Mouse (Mus musculus) gastrocnemius, adult 2 months (tissue): ENCODE results near the gene Tbl1xr1. TPM values are rescaled to one million over a fixed set of nuclear protein-coding genes. Genes with fewer than 3 reads are reported as not detected.

ENCODE experiments used
- DNase-seq: peaks from one replicate; pipeline ENCODE4 v3.0.0; 2022
- H3K27ac ChIP-seq: fragments of 200-600 bp; 2 replicates; pipeline ENCODE4 v1.8.1; 2022; ENCODE audit warnings: mild to moderate bottlenecking
- H3K4me3 ChIP-seq: fragments of 200-600 bp; 2 replicates; pipeline ENCODE4 v1.8.1; 2022; ENCODE audit warnings: mild to moderate bottlenecking, moderate library complexity
- CTCF ChIP-seq: fragments of 200-600 bp; IDR thresholded peaks from 2 replicates; pipeline ENCODE4 v1.8.1; 2022; ENCODE audit warnings: antibody characterized with exemption, mild to moderate bottlenecking, moderate library complexity
- intact Hi-C: fragments of 180-260 bp; cut with DNase I; formaldehyde crosslinking; loops from one replicate; pipeline ENCODE4 v1.15.1; 2025
- total RNA-seq, 2 experiments: library from RNA; stranded (reverse); gene quantifications; 2 replicates each; pipeline ENCODE4 v1.2.3; 2021

The Tbl1xr1 gene
- total RNA-seq, 2 experiments from 2014 or later: 53.6 to 66.5 TPM

DNA sequence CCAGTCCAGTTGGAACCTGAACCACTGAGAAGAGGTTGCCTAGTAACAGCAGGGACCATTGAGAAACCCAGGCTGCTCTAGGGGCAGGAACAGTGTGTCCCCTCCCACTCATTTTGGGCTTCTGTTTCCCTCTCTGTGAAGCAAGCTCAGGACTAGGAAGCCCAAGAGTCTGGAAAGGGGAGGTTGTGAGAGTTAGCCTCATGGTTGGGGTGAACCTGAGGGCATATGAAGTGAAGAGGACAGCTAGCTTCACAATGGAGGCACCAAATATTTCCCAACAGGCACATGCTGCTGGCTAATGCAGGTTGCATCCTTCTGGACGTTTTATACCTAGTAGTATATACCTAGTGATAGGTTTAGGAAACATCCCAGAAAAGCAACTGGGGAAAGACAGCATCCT lies 122.3 kb downstream of the Tbl1xr1 start:
- intact Hi-C loops: no loop called here
- no peak for TF ChIP-seq CTCF
- DNase-seq: no peak
- Histone ChIP-seq H3K4me3 (no peak overlapping the region), H3K27ac (no peak overlapping the region)

DNA sequence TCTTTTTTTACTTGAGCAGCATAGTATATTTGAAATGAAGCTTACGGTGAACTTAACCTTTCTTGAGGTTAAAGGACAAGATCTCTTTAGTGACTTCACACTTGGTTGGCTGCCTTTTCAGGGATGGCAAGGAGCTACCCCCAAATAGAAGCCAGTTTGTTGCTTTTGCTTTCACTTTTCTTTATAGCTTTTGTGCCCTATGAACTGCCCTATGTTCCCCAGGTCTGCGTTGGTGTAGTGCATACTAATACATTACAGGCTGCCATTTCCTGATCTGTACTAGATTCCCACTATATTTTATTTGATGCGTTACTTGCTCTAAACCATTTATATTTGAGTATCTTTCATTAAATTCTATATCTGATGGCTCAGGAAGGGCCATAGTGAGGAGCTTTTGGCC lies 127.7 kb downstream of the Tbl1xr1 start:
- no peak overlapping the region for H3K27ac ChIP-seq
- no peak for DNase-seq
- TF ChIP-seq CTCF: no peak
- intact Hi-C loops: no loop called here
- no peak overlapping the region for H3K4me3 ChIP-seq

DNA sequence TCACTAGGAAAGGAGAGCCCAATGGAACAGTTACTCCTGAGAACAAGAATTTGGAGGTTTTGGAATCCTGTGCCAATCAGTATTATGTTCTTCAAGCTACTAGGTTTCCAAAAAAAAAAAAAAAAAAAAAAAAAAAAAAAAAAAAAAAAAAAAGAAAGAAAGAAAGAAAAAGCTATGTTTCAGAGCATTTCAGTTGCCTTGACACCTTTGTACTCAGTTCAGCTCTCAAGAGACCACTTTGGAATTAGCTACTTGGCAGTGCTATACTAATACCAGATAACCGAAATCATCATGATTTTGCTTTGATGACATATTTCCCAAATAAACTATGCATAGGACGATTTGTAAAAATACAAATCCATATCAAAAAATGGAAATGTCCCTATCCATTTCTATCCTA lies 145.1 kb downstream of the Tbl1xr1 start:
- H3K4me3 ChIP-seq: no peak overlapping the region
- intact Hi-C loops: no loop called here
- DNase-seq: no peak

DNA sequence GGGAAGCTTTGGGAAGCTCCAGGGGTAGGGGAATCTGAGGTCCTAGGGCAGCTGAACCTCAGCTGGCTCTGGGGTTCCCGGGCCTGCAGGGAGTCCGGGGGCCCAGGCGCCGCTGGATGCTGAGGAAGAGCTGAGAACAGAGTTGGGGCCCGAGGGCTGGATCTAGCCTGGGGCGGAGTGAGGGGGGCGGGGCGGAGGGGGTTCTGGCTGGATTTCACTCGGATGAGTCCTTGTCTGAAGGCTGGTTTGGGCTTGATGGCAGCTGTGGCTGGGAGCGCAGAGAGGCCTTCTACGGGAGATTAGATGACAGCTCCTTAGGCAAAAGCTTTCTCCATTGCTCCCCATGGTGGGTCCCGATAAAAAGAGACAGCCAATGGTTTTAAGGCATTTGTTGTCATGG lies 145.9 kb downstream of the Tbl1xr1 start:
- no peak overlapping the region for H3K27ac ChIP-seq
- TF ChIP-seq CTCF: no peak
- intact Hi-C loops: no loop called here
- no peak overlapping the region for H3K4me3 ChIP-seq
- no peak for DNase-seq

More for the DNA sequence above, 145.1 kb downstream of the Tbl1xr1 start:
- no peak for TF ChIP-seq CTCF
- H3K27ac ChIP-seq: no peak overlapping the region

DNA sequence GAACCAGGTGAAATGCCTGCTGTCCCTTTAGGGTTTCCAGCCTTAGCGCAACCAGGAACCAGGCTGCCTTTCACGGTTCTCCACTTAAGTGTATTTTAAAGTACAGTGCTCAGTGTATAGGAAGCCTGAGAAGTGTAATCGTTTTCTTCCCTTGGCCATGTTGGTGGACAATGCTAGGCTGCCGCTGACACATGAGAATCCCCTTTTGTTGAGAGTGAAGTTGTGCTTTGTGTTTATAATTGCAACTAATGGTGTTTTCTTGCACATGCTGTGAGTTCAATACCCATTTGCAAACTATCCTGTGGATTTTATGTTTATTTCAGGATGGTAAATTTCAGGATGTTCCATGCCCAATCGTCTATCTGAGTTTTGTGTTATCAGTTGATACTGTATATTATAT lies 146.6 kb downstream of the Tbl1xr1 start:
- Histone ChIP-seq H3K4me3 (no peak overlapping the region), H3K27ac (no peak overlapping the region)
- TF ChIP-seq CTCF: no peak
- intact Hi-C loops: no loop called here
- DNase-seq: no peak

DNA sequence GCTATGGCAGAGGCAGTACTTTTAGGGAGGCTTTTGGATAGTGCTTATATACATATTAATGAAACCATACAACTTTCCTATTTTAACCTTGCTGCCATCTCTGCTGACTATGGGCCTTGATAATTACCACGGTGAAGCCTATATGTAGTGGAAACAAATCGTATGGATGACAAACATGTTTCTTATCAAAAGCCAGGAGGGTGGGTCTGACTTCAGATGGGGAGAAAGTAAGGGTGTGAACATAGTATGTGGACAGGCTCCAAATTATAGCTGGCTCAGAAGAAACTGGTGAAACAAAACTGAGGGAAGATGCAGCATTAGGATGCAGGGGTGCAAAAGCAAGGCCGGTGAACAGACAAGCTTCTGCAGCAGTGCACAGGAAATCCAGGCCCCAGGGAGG lies 151.6 kb downstream of the Tbl1xr1 start:
- Histone ChIP-seq H3K27ac (no peak overlapping the region), H3K4me3 (no peak overlapping the region)
- intact Hi-C loops: no loop called here
- no peak for TF ChIP-seq CTCF
- no peak for DNase-seq

DNA sequence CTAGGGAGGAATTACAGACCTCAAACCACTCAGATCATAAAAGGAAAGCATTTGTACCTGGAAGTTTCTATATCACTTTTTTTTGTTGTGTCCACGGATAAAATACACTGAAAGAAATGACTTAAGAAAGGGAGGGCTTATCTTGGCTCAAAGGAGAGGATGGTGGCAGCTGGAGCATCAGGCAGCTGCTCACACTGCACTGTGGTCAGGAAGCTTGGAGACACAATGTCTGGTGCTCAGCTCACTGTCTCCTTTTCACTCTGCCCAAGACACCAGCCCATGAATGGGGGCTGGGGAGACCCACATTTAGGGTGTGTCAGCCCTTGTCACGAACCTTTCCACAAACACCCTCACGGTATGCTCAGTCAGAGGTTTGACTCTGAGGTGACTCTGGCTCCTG lies 154.2 kb downstream of the Tbl1xr1 start:
- Histone ChIP-seq H3K27ac (no peak overlapping the region), H3K4me3 (no peak overlapping the region)
- intact Hi-C loops: no loop called here
- DNase-seq: no peak
- TF ChIP-seq CTCF: no peak

DNA sequence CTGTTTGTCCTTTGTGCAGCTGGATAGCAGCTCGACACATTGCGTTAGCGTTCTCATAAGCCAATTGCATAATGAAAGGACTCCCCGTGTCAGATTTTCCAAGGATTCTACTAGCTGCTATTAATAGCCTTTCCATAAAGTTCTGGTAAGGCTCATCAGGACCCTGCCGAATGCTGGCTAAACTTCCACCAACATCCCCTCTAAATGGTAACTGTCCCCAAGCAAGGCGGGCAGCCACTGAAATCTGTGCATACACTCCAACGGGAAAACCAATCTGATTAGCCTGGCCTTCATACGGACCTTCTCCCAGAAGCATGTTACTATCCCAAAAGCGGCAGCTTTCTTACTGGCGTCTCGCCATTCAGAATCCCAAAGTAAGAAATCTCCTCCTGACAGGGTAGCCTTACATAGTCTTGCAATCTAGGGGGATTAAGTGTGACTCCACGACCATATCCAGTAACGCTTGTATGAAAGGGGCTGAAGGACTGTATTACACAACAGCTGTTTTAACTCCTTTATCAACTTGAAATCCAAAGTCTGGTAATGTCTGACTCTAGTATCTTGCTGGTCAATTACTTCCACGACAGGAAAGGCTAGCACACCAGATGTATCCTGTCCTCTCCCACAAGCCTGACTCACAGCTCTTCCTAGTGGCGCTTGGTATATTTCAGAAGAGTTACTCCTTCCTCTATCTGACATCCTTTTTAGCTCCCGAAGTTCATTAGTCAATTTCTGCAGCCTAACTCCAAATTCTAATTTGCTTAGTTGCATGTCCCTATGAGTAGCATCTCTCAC lies 161.9 kb downstream of the Tbl1xr1 start:
- intact Hi-C loops: no loop called here
- DNase-seq: no peak
- peak overlapping the region; percentile 33 for H3K4me3 ChIP-seq
- no peak for TF ChIP-seq CTCF
- 0 out of 2 replicates have a peak overlapping the region, but pooled peaks have one; percentile 20 for H3K27ac ChIP-seq
